Mouse (Mus musculus): Measurements from ENCODE around the gene Gm9046. TPM values are rescaled to one million over a fixed set of nuclear protein-coding genes. Genes with fewer than 3 reads are reported as not detected.
"Not testable (repeated sequence)": the region's sequence is repeated elsewhere in the genome, so short reads cannot be mapped to it uniquely, and the experiment has no call there.

Gene Gm9046
- polyA plus RNA-seq (2015; fragmentation: Nextera tagmentation; extraction: Ambion mirVana), result not detected in 2 replicates

DNA sequence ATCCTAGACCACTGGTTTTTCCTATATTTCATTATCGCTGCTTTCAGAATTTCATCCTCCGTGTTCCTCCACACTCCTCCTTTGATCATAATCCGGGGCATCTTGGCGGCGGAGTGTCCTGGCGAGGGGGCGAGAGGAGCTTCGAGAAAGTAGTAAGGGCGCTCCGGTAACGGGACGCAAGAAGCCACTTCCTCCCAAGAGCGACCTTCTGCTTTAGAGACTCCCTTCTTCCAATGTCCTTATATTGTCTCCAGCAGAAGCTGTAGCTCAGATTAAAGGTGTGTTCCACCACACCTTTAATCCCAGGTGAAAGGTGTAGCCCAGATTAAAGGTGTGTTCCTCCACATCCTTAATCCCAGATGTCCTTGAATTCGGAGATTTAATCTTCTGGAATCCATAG is at the start of gene Gm9046:
TSS of gene Gm9046 (minus strand) at position 101 of the 400 bp plus-strand sequence.
- not testable (repeated sequence) for H3K4me1 ChIP-seq; H3K36me3 ChIP-seq; H3K27ac ChIP-seq (replicated peaks); H3K9ac ChIP-seq (replicated peaks); H3K27me3 ChIP-seq; H3K4me2 ChIP-seq (replicated peaks); H3K4me3 ChIP-seq; ATAC-seq (replicated peaks); H3K9me3 ChIP-seq
- no CpG with 5 or more reads among the region's 14 CpGs for WGBS

GRCm38 (mm10) chr10:118370443-118370842 is 27.4 kb upstream of the Gm9046 start:
- Histone ChIP-seq H3K4me3 (peak overlapping the region; percentile 17), H3K4me1 (no peaks in the 10 kb centered on the region), H3K4me2 (replicated peaks) (peak overlapping the region; percentile 29), H3K36me3 (no peaks in the 10 kb centered on the region), H3K9me3 (no peaks in the 10 kb centered on the region), H3K27ac (replicated peaks) (no peak overlapping the region), H3K27me3 (no peaks in the 10 kb centered on the region), H3K9ac (replicated peaks) (no peak overlapping the region)
- 12% methylated on average over 10 of the region's 10 CpGs for WGBS
- ATAC-seq (replicated peaks), result peak; percentile 97

DNA sequence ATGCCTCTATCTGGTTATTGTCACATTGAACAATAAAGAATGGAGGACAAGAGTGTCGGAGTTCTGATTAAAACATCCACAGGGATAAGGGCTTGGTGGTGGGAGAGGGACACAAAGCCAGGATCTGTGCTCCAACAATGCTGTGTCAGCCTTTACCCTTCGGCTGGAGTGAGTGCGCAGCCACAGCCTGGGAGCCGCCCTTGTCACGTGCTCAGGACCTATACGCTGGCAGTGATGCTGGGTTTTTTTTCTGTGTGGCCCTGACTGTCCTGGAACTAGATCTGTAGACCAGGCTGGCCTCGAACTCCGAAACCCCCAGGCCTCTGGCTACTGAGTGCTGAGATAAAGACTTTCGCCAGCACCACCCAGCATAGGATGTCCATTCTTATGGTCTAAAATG is 26.5 kb upstream of the Gm9046 start:
- Histone ChIP-seq H3K4me1 (no peaks in the 10 kb centered on the region), H3K27me3 (no peaks in the 10 kb centered on the region), H3K4me2 (replicated peaks) (no peak overlapping the region), H3K9ac (replicated peaks) (no peak overlapping the region), H3K27ac (replicated peaks) (no peak overlapping the region), H3K9me3 (no peaks in the 10 kb centered on the region), H3K4me3 (no peak overlapping the region), H3K36me3 (no peaks in the 10 kb centered on the region)
- WGBS, result 91% methylated on average over 9 of the region's 9 CpGs
- ATAC-seq (replicated peaks), result no peak

DNA sequence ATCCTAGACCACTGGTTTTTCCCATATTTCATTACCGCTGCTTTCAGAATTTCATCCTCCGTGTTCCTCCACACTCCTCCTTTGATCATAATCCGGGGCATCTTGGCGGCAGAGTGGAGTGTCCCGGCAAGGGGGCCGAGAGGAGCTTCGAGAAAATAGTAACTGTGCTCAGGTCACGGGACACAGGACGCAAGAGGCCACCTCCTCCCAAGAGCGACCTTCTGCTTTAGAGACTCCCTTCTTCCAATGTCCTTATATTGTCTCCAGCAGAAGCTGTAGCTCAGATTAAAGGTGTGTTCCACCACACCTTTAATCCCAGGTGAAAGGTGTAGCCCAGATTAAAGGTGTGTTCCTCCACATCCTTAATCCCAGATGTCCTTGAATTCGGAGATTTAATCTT is 10.9 kb upstream of the Gm9046 start, which contains the start of gene Gm9049:
TSS of gene Gm9049 (minus strand) at position 101 of the 400 bp plus-strand sequence.
- not testable (repeated sequence) for H3K9ac ChIP-seq (replicated peaks); ATAC-seq (replicated peaks); H3K36me3 ChIP-seq; H3K27ac ChIP-seq (replicated peaks); H3K4me2 ChIP-seq (replicated peaks); H3K4me1 ChIP-seq; H3K4me3 ChIP-seq; H3K9me3 ChIP-seq; H3K27me3 ChIP-seq
- WGBS, result 100% methylated on average over 1 of the region's 11 CpGs

DNA sequence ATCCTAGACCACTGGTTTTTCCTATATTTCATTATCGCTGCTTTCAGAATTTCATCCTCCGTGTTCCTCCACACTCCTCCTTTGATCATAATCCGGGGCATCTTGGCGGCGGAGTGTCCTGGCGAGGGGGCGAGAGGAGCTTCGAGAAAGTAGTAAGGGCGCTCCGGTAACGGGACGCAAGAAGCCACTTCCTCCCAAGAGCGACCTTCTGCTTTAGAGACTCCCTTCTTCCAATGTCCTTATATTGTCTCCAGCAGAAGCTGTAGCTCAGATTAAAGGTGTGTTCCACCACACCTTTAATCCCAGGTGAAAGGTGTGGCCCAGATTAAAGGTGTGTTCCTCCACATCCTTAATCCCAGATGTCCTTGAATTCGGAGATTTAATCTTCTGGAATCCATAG is 5.5 kb upstream of the Gm9046 start, which contains the start of gene Gm9048:
TSS of gene Gm9048 (minus strand) at position 101 of the 400 bp plus-strand sequence.
- ATAC-seq (replicated peaks); H3K9me3 ChIP-seq; H3K4me1 ChIP-seq; H3K36me3 ChIP-seq; H3K9ac ChIP-seq (replicated peaks); H3K4me2 ChIP-seq (replicated peaks); H3K4me3 ChIP-seq; H3K27ac ChIP-seq (replicated peaks); H3K27me3 ChIP-seq: not testable (repeated sequence)
- WGBS, result 88% methylated on average over 1 of the region's 14 CpGs

- not testable (repeated sequence) for H3K27ac ChIP-seq (replicated peaks); H3K36me3 ChIP-seq; H3K4me3 ChIP-seq; H3K27me3 ChIP-seq; H3K4me2 ChIP-seq (replicated peaks); H3K4me1 ChIP-seq; H3K9ac ChIP-seq (replicated peaks); H3K9me3 ChIP-seq; ATAC-seq (replicated peaks)
- no CpG with 5 or more reads among the region's 14 CpGs for WGBS
Measured at GRCm38 (mm10) chr10:118337731-118338130, 5.3 kb downstream of the Gm9046 start, which contains the start of gene Gm9045. Gm9045 (minus strand) TSS chr10:118337831.

DNA sequence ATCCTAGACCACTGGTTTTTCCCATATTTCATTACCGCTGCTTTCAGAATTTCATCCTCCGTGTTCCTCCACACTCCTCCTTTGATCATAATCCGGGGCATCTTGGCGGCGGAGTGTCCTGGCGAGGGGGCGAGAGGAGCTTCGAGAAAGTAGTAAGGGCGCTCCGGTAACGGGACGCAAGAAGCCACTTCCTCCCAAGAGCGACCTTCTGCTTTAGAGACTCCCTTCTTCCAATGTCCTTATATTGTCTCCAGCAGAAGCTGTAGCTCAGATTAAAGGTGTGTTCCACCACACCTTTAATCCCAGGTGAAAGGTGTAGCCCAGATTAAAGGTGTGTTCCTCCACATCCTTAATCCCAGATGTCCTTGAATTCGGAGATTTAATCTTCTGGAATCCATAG is 10.7 kb downstream of the Gm9046 start, which contains the start of gene Gm9044:
TSS of gene Gm9044 (minus strand) at position 101 of the 400 bp plus-strand sequence.
- not testable (repeated sequence) for H3K4me1 ChIP-seq; H3K4me3 ChIP-seq; H3K4me2 ChIP-seq (replicated peaks); ATAC-seq (replicated peaks); H3K36me3 ChIP-seq; H3K9ac ChIP-seq (replicated peaks); H3K27me3 ChIP-seq; H3K27ac ChIP-seq (replicated peaks); H3K9me3 ChIP-seq
- no CpG with 5 or more reads among the region's 14 CpGs for WGBS

DNA sequence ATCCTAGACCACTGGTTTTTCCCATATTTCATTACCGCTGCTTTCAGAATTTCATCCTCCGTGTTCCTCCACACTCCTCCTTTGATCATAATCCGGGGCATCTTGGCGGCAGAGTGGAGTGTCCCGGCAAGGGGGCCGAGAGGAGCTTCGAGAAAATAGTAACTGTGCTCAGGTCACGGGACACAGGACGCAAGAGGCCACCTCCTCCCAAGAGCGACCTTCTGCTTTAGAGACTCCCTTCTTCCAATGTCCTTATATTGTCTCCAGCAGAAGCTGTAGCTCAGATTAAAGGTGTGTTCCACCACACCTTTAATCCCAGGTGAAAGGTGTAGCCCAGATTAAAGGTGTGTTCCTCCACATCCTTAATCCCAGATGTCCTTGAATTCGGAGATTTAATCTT is 16.2 kb downstream of the Gm9046 start, which contains the start of gene Gm9040:
TSS of gene Gm9040 (minus strand) at position 101 of the 400 bp plus-strand sequence.
- H3K4me2 ChIP-seq (replicated peaks); H3K27ac ChIP-seq (replicated peaks); H3K9me3 ChIP-seq; ATAC-seq (replicated peaks); H3K4me1 ChIP-seq; H3K9ac ChIP-seq (replicated peaks); H3K27me3 ChIP-seq; H3K36me3 ChIP-seq; H3K4me3 ChIP-seq: not testable (repeated sequence)
- no CpG with 5 or more reads among the region's 11 CpGs for WGBS

GRCm38 (mm10) chr10:118319024-118319423 is 24.0 kb downstream of the Gm9046 start:
- Histone ChIP-seq H3K27me3 (no peaks in the 10 kb centered on the region), H3K9ac (replicated peaks) (no peak overlapping the region), H3K4me1 (no peaks in the 10 kb centered on the region), H3K9me3 (no peaks in the 10 kb centered on the region), H3K4me2 (replicated peaks) (no peak overlapping the region), H3K36me3 (no peaks in the 10 kb centered on the region), H3K27ac (replicated peaks) (no peak overlapping the region), H3K4me3 (no peak overlapping the region)
- no peak for ATAC-seq (replicated peaks)
- WGBS, result 90% methylated on average over 8 of the region's 8 CpGs

GRCm38 (mm10) chr10:118302133-118302532 is 40.9 kb downstream of the Gm9046 start:
- not testable (repeated sequence) for H3K9me3 ChIP-seq; H3K4me2 ChIP-seq (replicated peaks); H3K27me3 ChIP-seq; H3K27ac ChIP-seq (replicated peaks); H3K9ac ChIP-seq (replicated peaks); H3K4me3 ChIP-seq; ATAC-seq (replicated peaks); H3K36me3 ChIP-seq; H3K4me1 ChIP-seq
- WGBS, result 45% methylated on average over 2 of the region's 2 CpGs

GRCm38 (mm10) chr10:118294938-118295337 is 48.1 kb downstream of the Gm9046 start, which contains the start of gene Iltifb:
Iltifb (minus strand) TSS chr10:118295038.
- 95% methylated on average over 6 of the region's 6 CpGs for WGBS
- H3K4me2 ChIP-seq (replicated peaks), result no peak within 1 kb of the TSS
- no peaks in the 10 kb centered on the region for H3K27me3 ChIP-seq
- no peaks in the 10 kb centered on the region for H3K4me1 ChIP-seq
- H3K4me3 ChIP-seq, result no peak within 1 kb of the TSS
- no peak within 1 kb of the TSS for H3K9ac ChIP-seq (replicated peaks)
- no peaks in the 10 kb centered on the region for H3K9me3 ChIP-seq
- ATAC-seq (replicated peaks), result no peak
- no peaks in the 10 kb centered on the region for H3K36me3 ChIP-seq
- H3K27ac ChIP-seq (replicated peaks), result no peak within 1 kb of the TSS

All from forebrain, embryonic 15.5 days (tissue).